Mouse (Mus musculus) retina, postnatal 1 day (tissue): Measurements from ENCODE around the gene Adra2a.

ENCODE experiments used
- DNase-seq: peaks from one replicate; pipeline ENCODE4 v3.0.0-alpha.2; 2012

Gene Adra2a

GRCm38 (mm10) chr19:54076362-54077349, 32.7 kb downstream of the Adra2a start:
- DNase-seq: no peak

- DNase-seq: no peak
Observed at GRCm38 (mm10) chr19:54081303-54081702, 37.4 kb downstream of the Adra2a start.

- DNase-seq: no peak
Observed at GRCm38 (mm10) chr19:54081716-54082165, 37.8 kb downstream of the Adra2a start.

GRCm38 (mm10) chr19:54087319-54087718, 43.4 kb downstream of the Adra2a start:
- no peak for DNase-seq

GRCm38 (mm10) chr19:54093599-54093998, 49.6 kb downstream of the Adra2a start:
- no peak for DNase-seq

- DNase-seq: peak; percentile 35
Observed at GRCm38 (mm10) chr19:54095716-54096115, 51.8 kb downstream of the Adra2a start.

- no peak for DNase-seq
Observed at GRCm38 (mm10) chr19:54098367-54098766, 54.4 kb downstream of the Adra2a start.
